Mouse (Mus musculus) kidney, adult 2 months (tissue): ENCODE results near the gene Rassf3.

Source experiments
- CTCF ChIP-seq: fragments of 200-500 bp; conservative IDR thresholded peaks from 2 replicates; pipeline ENCODE4 v1.5.1; 2011; ENCODE audit warnings: low read depth, mild to moderate bottlenecking, control low read depth, low read length, moderate library complexity, mixed read lengths; ENCODE audit not compliant: insufficient read depth, insufficient read length
- POLR2A ChIP-seq: fragments of 200-500 bp; IDR thresholded peaks from one replicate; pipeline ENCODE4 v1.6.1; 2011; ENCODE audit warnings: low read depth, low read length, control low read depth

- TF ChIP-seq POLR2A (no peak), CTCF (no peak)
These were observed 21.8 kb upstream of the Rassf3 start for GRCm38 (mm10) chr10:121497968-121498367.
